Mouse (Mus musculus) ES-E14 (cell line): ENCODE results near the gene Tln1.

ENCODE experiments used
- HCFC1 ChIP-seq: IDR thresholded peaks from 2 replicates; pipeline ENCODE4 v1.6.1; 2012; ENCODE audit warnings: low read length, inconsistent platforms, borderline replicate concordance; ENCODE audit not compliant: insufficient read depth
- MAFK ChIP-seq: IDR thresholded peaks from 2 replicates; pipeline ENCODE4 v1.6.1; 2014; ENCODE audit warnings: mild to moderate bottlenecking, low read depth, low read length, inconsistent platforms; ENCODE audit not compliant: insufficient read depth
- ZC3H11A ChIP-seq: IDR thresholded peaks from 2 replicates; pipeline ENCODE4 v1.6.1; 2012; ENCODE audit warnings: low read depth, mild to moderate bottlenecking, inconsistent platforms, low read length, borderline replicate concordance
- ZNF384 ChIP-seq: IDR thresholded peaks from 2 replicates; pipeline ENCODE4 v1.6.1; 2012; ENCODE audit warnings: low read depth, low read length, inconsistent platforms

- TF ChIP-seq HCFC1, result no peak
- no peak for TF ChIP-seq ZNF384
- TF ChIP-seq ZC3H11A, result no peak
- TF ChIP-seq MAFK, result no peak
Observed at GRCm38 (mm10) chr4:43546375-43547047, 16.0 kb downstream of the Tln1 start.
